Mouse (Mus musculus) liver, embryonic 14.5 days (tissue): Measurements from ENCODE around the gene Cog1.

ENCODE experiments used
- CTCF ChIP-seq: IDR thresholded peaks from 2 replicates; pipeline ENCODE4 v1.5.1; 2016; ENCODE audit warnings: antibody characterized with exemption, low read depth, control low read depth
- EP300 ChIP-seq: IDR thresholded peaks from 2 replicates; pipeline ENCODE4 v1.6.1; 2016; ENCODE audit warnings: antibody characterized with exemption, low read depth

DNA sequence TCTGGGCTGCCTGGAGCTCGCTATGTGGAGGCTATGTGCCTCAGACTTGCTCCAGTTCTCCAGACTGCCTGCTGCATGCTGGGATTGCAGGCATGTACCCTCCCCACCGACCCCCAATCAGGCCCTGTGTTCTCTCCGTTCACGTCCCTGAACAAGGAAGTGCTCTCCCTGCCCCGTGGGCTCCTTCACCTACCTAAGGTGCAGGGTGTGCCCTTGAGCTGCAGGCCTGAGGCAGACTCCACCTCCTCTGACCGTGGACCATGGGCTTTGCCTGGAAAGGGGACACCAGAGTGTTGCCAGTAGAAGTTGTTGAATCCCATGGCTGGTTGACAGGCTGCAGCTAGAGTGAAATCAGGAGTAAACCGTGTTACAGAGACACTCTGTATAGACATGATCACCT, 50.7 kb downstream of the Cog1 start:
- TF ChIP-seq CTCF (no peak), EP300 (no peak)
